9 mouse cellular contexts compared by ENCODE assay signal in the genomic region with DNA sequence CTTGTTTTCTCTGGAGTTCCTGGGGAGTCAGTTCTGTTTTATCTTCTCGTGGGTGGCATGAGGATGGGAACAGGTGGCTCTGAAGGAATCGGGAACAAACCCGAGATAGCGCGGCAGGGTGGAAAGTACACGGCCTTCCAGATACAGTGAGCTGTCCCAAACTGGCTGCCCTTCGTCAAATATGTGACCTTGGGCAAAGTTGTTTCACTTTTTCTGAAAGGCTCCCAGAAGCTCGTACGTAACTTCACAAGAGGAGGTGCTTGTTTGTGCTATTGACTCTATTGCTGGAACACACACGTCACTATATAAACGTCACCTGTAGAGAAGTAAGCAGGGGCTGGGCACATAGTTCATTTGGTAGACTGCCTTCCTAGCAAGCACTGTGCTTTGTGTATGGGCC. TPM values are rescaled to one million over a fixed set of nuclear protein-coding genes. Genes with fewer than 3 reads are reported as not detected.
DNase-seq lines count a peak whose midpoint lies in the region; ATAC-seq and TF ChIP-seq lines count a peak whose summit lies in the region.
"Had no signal": no experiment of that assay in that cellular context is flagged by ENCODE, and none has a peak within 500 bp of the region (broad histone marks: within the 10 kb centered on the region; RNA-seq: fewer than 3 reads in every experiment).

No protein-coding gene starts in this region.

- peak overlapping the region; percentile 83 for H3K4me3 ChIP-seq in bone marrow macrophage, adult 2 months (ENCODE audit: insufficient read depth, low read length)
- H3K4me3 ChIP-seq in limb, embryonic 14.5 days (replicated peaks; ENCODE audit: low read length) = peak overlapping the region; percentile 60
- peak overlapping the region; percentile 63 for H3K4me3 ChIP-seq in midbrain, embryonic 16.5 days (ENCODE audit: low read depth, low read length)

- peak overlapping the region; percentile 88 for H3K4me2 ChIP-seq in limb, embryonic 14.5 days (replicated peaks; ENCODE audit: low read depth, low read length, severe bottlenecking)
- H3K4me2 ChIP-seq in midbrain, embryonic 16.5 days (ENCODE audit: low read length) = peak overlapping the region; percentile 88

- no peaks in the 10 kb centered on the region for H3K9me3 ChIP-seq in limb, embryonic 14.5 days (ENCODE audit: control insufficient read depth, low read length)
- no peaks in the 10 kb centered on the region for H3K9me3 ChIP-seq in midbrain, embryonic 16.5 days (replicated peaks; ENCODE audit: control insufficient read depth, low read length, poor library complexity, severe bottlenecking)

- peak; percentile 46 to 62 for ATAC-seq in hematopoietic stem cell, adult 5-6 weeks (replicated peaks in 1 of 2; ENCODE audit: insufficient read depth in 1 of 2, low FRiP score in 2 of 2, low TSS enrichment in 1 of 2, low read depth in 1 of 2, poor library complexity in 2 of 2, severe bottlenecking in 2 of 2)
- ATAC-seq in limb, embryonic 14.5 days (ENCODE audit: low FRiP score, low read depth) = no peak
- peak; percentile 68 for ATAC-seq in midbrain, embryonic 16.5 days

- no peaks in the 10 kb centered on the region for H3K36me3 ChIP-seq in limb, embryonic 14.5 days (ENCODE audit: control insufficient read depth, insufficient read depth, low read length)
- H3K36me3 ChIP-seq in midbrain, embryonic 16.5 days (ENCODE audit: control insufficient read depth, insufficient read depth, low read length) = no peaks in the 10 kb centered on the region

- H3K27ac ChIP-seq in bone marrow macrophage, adult 2 months (ENCODE audit: insufficient read depth, low read depth, low read length) = no peak overlapping the region
- no peak overlapping the region for H3K27ac ChIP-seq in limb, embryonic 14.5 days (replicated peaks; ENCODE audit: low read depth, low read length)
- H3K27ac ChIP-seq in midbrain, embryonic 16.5 days (ENCODE audit: low read length) = no peak overlapping the region

- peak overlapping the region; percentile 45 for H3K9ac ChIP-seq in limb, embryonic 14.5 days (ENCODE audit: low read depth, low read length, severe bottlenecking)
- H3K9ac ChIP-seq in midbrain, embryonic 16.5 days (ENCODE audit: low read depth, low read length) = peak overlapping the region; percentile 60

- no peak for TF ChIP-seq POLR2A in bone marrow macrophage, adult 2 months (IDR thresholded peaks at IDR 0.05; ENCODE audit: borderline replicate concordance, low read depth, low read length)
- no peak for TF ChIP-seq POLR2A in limb, embryonic 14.5 days (IDR thresholded peaks at IDR 0.05; ENCODE audit: borderline replicate concordance, extremely low read depth, insufficient read depth, insufficient read length)

- no peaks in the 10 kb centered on the region; the same call in 1 of the 2 replicates for H3K4me1 ChIP-seq in bone marrow macrophage, adult 2 months (ENCODE audit: control insufficient read depth, insufficient read depth, low read length)
- no peaks in the 10 kb centered on the region for H3K4me1 ChIP-seq in limb, embryonic 14.5 days (ENCODE audit: control insufficient read depth, insufficient read depth, low read length)
- peaks cover 5% of the 10 kb centered on the region; the same call in 1 of the 2 replicates for H3K4me1 ChIP-seq in midbrain, embryonic 16.5 days (ENCODE audit: control insufficient read depth, insufficient read depth, low read length)

- no peaks in the 10 kb centered on the region; the same call in 1 of the 2 replicates for H3K27me3 ChIP-seq in limb, embryonic 14.5 days (ENCODE audit: control insufficient read depth, insufficient read depth, low read length)
- peaks cover 6% of the 10 kb centered on the region for H3K27me3 ChIP-seq in midbrain, embryonic 16.5 days (ENCODE audit: control insufficient read depth, insufficient read depth, low read depth, low read length)

- WGBS in limb, embryonic 14.5 days = 4% methylated on average over 11 of the region's 11 CpGs
- 4% methylated on average over 11 of the region's 11 CpGs for WGBS in midbrain, embryonic 16.5 days

- TF ChIP-seq CTCF in bone marrow macrophage, adult 2 months (IDR thresholded peaks at IDR 0.05; ENCODE audit: low read depth, low read length) = no peak

- peak; percentile 25 for DNase-seq in cerebellum, adult 8-10 months
- DNase-seq in cerebellum, postnatal 36 days = no peak
- peak; percentile 84 for DNase-seq in A20 (ENCODE audit: low read depth, low spot score)
- no peak for DNase-seq in limb, embryonic 14.5 days (ENCODE audit: low spot score)
- DNase-seq in thymus, postnatal 25 days = peak; percentile 62

RNA-seq across cellular contexts. Expression of gene Gm2310, which starts 49.9 kb away (rescaled TPM):
- polyA plus RNA-seq in bone marrow macrophage, adult 2 months (2012; ENCODE audit: insufficient read depth, insufficient read length, missing spikeins) = not detected in 2 replicates
- total RNA-seq in hematopoietic stem cell, adult 5-6 weeks (2017) = not detected in 2 replicates
- polyA plus RNA-seq in limb, embryonic 14.5 days (2012; rRNA removed) = not detected in 2 replicates
- not detected in 2 replicates for polyA plus RNA-seq in limb, embryonic 14.5 days (2014; fragmentation: Nextera tagmentation; extraction: Ambion mirVana)
- polyA plus RNA-seq in midbrain, embryonic 16.5 days (2015; fragmentation: Nextera tagmentation; extraction: Ambion mirVana) = not detected in 2 replicates
- polyA plus RNA-seq: Patski had no signal

Comparison
In these comparisons a context has a peak if more than half of its experiments do, and no peak if none do; other contexts are left out.
1. DNase-seq: peak in cerebellum, adult 8-10 months (single experiment), A20 (single experiment) and thymus, postnatal 25 days (single experiment); none in cerebellum, postnatal 36 days (0 of 2) and limb, embryonic 14.5 days (single experiment).
2. Peak in every context shown above with its lines, with median percentiles within 50 percentile points of each other: H3K4me3 ChIP-seq.